Mouse (Mus musculus) frontal cortex, postnatal 10 days (tissue): ENCODE data around the gene Ak8.

Experiments used
- DNase-seq, 2 experiments: peaks; one replicate each; pipeline ENCODE4 v3.0.0; 2022; ENCODE audit warnings: low spot score in 2 of 2, mixed read lengths in 1 of 2

Ak8 gene

GRCm38 (mm10) chr2:28699361-28700335, at the start of gene Ak8, which contains the start of gene Spaca9:
Gene Ak8 (plus strand): TSS chr2:28700164.
Gene Spaca9 (minus strand): TSS chr2:28699727.
- DNase-seq = peak; percentile 73 to 86

GRCm38 (mm10) chr2:28650526-28650925, 49.4 kb upstream of the Ak8 start:
- no peak for DNase-seq

GRCm38 (mm10) chr2:28653351-28653750, 46.6 kb upstream of the Ak8 start:
- no peak for DNase-seq

GRCm38 (mm10) chr2:28654295-28654694, 45.7 kb upstream of the Ak8 start:
- DNase-seq = no peak

- DNase-seq = no peak
Observed at GRCm38 (mm10) chr2:28656216-28656615, 43.7 kb upstream of the Ak8 start.

- DNase-seq = no peak
Observed at GRCm38 (mm10) chr2:28662891-28663290, 37.1 kb upstream of the Ak8 start.

- no peak for DNase-seq
Observed at GRCm38 (mm10) chr2:28665818-28666217, 34.1 kb upstream of the Ak8 start.

GRCm38 (mm10) chr2:28671438-28671837, 28.5 kb upstream of the Ak8 start:
- DNase-seq = no peak

- DNase-seq = no peak
Observed at GRCm38 (mm10) chr2:28676005-28676404, 24.0 kb upstream of the Ak8 start.

GRCm38 (mm10) chr2:28680710-28681109, 19.3 kb upstream of the Ak8 start:
- DNase-seq = no peak

GRCm38 (mm10) chr2:28681718-28682117, 18.2 kb upstream of the Ak8 start:
- no peak for DNase-seq

- DNase-seq = no peak
Observed at GRCm38 (mm10) chr2:28685895-28686294, 14.1 kb upstream of the Ak8 start.

- DNase-seq = peak in 1 of 2 experiments; percentile 29
Observed at GRCm38 (mm10) chr2:28688431-28688830, 11.5 kb upstream of the Ak8 start.

GRCm38 (mm10) chr2:28692692-28693091, 7.3 kb upstream of the Ak8 start:
- DNase-seq = no peak

- no peak for DNase-seq
Observed at GRCm38 (mm10) chr2:28698566-28698965, 1.4 kb upstream of the Ak8 start.

GRCm38 (mm10) chr2:28701646-28702262, 1.8 kb downstream of the Ak8 start:
- no peak for DNase-seq

GRCm38 (mm10) chr2:28706106-28706636, 6.2 kb downstream of the Ak8 start:
- DNase-seq = no peak

GRCm38 (mm10) chr2:28706787-28707186, 6.8 kb downstream of the Ak8 start:
- DNase-seq = no peak

- no peak for DNase-seq
Observed at GRCm38 (mm10) chr2:28713036-28713435, 13.1 kb downstream of the Ak8 start.

- no peak for DNase-seq
Observed at GRCm38 (mm10) chr2:28722419-28722818, 22.5 kb downstream of the Ak8 start.

GRCm38 (mm10) chr2:28723912-28724311, 23.9 kb downstream of the Ak8 start:
- DNase-seq = no peak

- no peak for DNase-seq
Observed at GRCm38 (mm10) chr2:28727786-28728404, 27.9 kb downstream of the Ak8 start.
